Mouse (Mus musculus): ENCODE data around the gene Slc1a7. TPM values are rescaled to one million over a fixed set of nuclear protein-coding genes. Genes with fewer than 3 reads are reported as not detected.

Slc1a7 gene
- polyA plus RNA-seq, 1 experiment from 2014 or later: not detected

DNA sequence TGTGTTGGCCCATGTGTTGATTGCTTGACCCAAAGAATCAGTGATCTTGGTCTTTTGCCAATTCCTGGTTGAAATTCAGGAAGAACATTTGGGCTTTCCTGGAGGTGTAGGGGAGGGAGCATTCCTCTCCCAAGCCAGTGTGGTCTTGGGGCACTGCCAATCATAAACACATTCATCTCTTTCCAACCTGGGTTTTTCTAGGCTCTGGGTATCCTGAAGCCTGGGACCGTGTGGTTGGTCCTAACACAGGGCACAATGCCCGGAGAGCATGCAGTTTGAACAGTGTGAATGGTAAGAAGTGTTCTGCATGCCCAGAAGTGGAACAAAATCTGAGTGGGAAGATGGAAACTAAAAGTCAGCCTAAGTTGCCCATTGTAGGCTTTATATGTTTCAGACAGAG lies 30.0 kb upstream of the Slc1a7 start:
- Histone ChIP-seq H3K27ac (no peak overlapping the region), H3K36me3 (no peaks in the 10 kb centered on the region), H3K4me2 (no peak overlapping the region), H3K4me1 (replicated peaks) (no peaks in the 10 kb centered on the region), H3K4me3 (no peak overlapping the region), H3K9ac (no peak overlapping the region), H3K9me3 (no peaks in the 10 kb centered on the region), H3K27me3 (peaks cover 4% of the 10 kb centered on the region; the same call in 1 of the 2 replicates)
- WGBS: 92% methylated on average over 2 of the region's 2 CpGs
- ATAC-seq (ENCODE audit: low FRiP score): no peak

DNA sequence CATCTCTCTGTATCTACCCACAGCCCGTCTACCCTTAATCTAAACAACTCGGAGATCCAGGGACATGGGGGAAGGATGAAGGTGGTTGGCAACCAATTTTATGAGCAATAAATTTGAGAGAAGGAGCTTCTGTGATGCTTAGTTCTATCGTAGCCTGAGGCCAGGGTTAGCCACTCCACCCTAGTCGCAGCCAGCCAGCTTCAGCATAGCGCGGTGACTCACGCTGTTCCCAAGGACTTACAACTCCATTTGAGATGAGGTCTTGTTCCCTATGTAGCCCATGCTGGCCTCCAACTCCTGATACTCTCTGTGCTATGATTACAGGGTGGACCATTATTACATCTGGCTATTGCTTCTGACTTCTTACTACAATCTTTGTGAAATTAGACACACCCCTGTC lies 25.4 kb upstream of the Slc1a7 start:
- no peak for ATAC-seq (ENCODE audit: low FRiP score)
- Histone ChIP-seq H3K4me1 (replicated peaks) (no peaks in the 10 kb centered on the region), H3K4me3 (no peak overlapping the region), H3K27me3 (peaks cover 4% of the 10 kb centered on the region; the same call in 1 of the 2 replicates), H3K36me3 (no peaks in the 10 kb centered on the region), H3K4me2 (no peak overlapping the region), H3K27ac (no peak overlapping the region), H3K9me3 (no peaks in the 10 kb centered on the region), H3K9ac (no peak overlapping the region)
- WGBS: 97% methylated on average over 7 of the region's 7 CpGs

DNA sequence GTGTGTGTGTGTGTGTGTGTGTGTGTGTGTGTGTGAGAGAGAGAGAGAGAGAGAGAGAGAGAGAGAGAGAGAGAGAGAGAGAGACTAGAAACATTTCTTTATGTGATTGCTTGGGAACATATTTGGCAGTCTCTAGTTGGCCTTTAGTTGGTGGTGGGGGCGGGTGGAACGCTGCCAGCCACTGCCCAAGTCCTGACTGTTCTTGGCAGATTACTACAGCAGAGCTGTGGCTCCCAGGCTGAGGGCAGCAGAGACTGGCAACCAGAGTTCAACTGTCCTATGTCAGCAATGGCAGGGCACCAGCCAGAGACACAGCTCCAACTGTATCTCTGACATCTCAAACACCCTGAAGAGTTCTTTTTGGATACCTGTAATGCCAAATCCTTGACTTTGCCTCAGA lies 24.0 kb upstream of the Slc1a7 start:
- Histone ChIP-seq H3K4me1 (replicated peaks) (no peaks in the 10 kb centered on the region), H3K4me3 (no peak overlapping the region), H3K36me3 (no peaks in the 10 kb centered on the region), H3K27ac (no peak overlapping the region), H3K9ac (no peak overlapping the region), H3K27me3 (peaks cover 4% of the 10 kb centered on the region; the same call in 1 of the 2 replicates), H3K4me2 (no peak overlapping the region), H3K9me3 (no peaks in the 10 kb centered on the region)
- 85% methylated on average over 2 of the region's 2 CpGs for WGBS
- no peak for ATAC-seq (ENCODE audit: low FRiP score)

DNA sequence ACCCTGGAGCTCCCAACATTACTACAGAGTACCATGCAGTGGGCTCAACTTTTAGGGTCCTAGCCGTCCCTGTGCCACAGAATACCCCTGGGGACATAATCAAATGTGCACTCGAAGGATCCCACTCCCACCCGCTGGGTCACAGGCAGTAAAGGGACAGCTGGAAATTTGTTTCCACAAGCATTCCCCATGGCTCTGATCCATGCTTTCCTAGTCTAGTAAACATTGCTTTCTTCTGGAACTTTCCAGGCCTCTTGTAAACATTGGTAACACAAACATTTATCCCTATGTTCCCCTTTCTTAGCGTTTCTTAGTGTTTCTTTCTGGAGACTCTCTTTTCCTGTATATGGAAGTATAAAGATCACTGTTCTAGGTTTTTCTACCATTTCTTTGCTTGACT lies 18.2 kb upstream of the Slc1a7 start:
- Histone ChIP-seq H3K9ac (no peak overlapping the region), H3K9me3 (no peaks in the 10 kb centered on the region), H3K4me2 (no peak overlapping the region), H3K27me3 (no peaks in the 10 kb centered on the region), H3K4me3 (no peak overlapping the region), H3K4me1 (replicated peaks) (0 out of 2 replicates have a peak, but pooled peaks cover 4% of the 10 kb centered on the region), H3K27ac (no peak overlapping the region), H3K36me3 (no peaks in the 10 kb centered on the region)
- WGBS: 83% methylated on average over 4 of the region's 4 CpGs
- ATAC-seq (ENCODE audit: low FRiP score): no peak

DNA sequence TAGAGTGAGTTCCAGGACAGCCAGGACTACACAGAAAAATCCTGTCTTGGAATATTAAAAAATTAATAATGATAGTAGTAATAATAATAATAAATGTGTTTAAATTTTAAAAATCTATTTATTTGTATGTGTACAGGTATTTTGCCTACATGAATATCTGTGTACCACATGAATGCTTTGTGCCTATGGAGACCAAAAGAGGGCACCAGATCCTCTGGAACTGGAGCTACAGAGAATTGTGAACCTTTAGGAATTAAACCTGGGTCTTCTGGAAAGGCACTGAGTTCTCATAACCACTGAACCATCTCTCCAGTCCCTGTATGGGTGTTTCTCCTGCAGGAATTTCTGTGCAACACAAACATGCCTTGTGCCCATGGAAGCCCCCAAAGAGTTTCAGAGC lies 15.3 kb upstream of the Slc1a7 start:
- ATAC-seq (ENCODE audit: low FRiP score): no peak

DNA sequence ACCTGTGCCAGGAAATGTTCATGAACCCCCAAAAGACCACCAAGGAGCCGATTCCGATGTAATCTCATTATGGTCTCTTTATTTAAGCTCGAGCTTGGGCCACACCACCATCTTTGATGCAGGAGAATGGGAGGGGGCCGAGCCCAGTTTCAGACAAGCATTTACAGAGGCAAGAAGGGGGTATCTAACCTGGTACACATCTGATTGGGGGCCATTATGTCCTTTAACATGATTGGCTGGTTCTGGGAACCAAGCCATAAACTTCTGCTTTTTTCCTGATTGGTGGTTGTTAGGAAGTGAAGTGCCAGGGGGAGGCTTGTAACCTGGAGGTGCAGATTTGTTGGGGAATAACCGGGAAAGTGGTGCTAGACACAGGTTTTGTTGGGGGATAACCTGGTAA lies 12.4 kb upstream of the Slc1a7 start:
- H3K4me1 ChIP-seq (replicated peaks): 0 out of 2 replicates have a peak, but pooled peaks cover 4% of the 10 kb centered on the region
- H3K9ac ChIP-seq: no peak overlapping the region
- no peaks in the 10 kb centered on the region for H3K27me3 ChIP-seq
- H3K4me2 ChIP-seq: no peak overlapping the region
- no peak overlapping the region for H3K27ac ChIP-seq
- H3K36me3 ChIP-seq: no peaks in the 10 kb centered on the region
- no peak overlapping the region for H3K4me3 ChIP-seq
- H3K9me3 ChIP-seq: no peaks in the 10 kb centered on the region
- WGBS: 71% methylated on average over 5 of the region's 5 CpGs
- ATAC-seq (ENCODE audit: low FRiP score): no peak

More for the DNA sequence above, 15.3 kb upstream of the Slc1a7 start:
- H3K4me3 ChIP-seq: no peak overlapping the region
- no peak overlapping the region for H3K4me2 ChIP-seq
- no peaks in the 10 kb centered on the region for H3K36me3 ChIP-seq
- H3K9ac ChIP-seq: no peak overlapping the region
- H3K4me1 ChIP-seq (replicated peaks): 0 out of 2 replicates have a peak, but pooled peaks cover 4% of the 10 kb centered on the region
- no peak overlapping the region for H3K27ac ChIP-seq
- no peaks in the 10 kb centered on the region for H3K27me3 ChIP-seq
- H3K9me3 ChIP-seq: no peaks in the 10 kb centered on the region

DNA sequence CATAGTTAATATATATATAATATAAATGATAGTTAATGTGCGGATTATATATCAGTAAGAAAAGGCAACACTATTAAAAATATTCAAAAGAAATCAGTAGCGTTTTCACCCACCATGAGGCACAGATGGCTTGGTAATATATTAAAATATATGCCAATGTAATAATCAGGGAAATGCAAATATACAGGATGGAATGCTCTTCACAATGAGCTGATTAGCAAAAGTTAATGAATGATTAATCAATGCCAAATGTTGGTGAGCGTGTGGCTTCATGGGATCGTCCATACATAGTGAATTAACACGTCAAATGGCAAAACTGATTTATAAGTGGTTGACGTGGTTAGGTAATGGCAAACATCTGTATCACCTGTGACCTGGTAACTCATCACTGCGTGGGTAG lies 9.6 kb upstream of the Slc1a7 start:
- Histone ChIP-seq H3K36me3 (no peaks in the 10 kb centered on the region), H3K4me3 (no peak overlapping the region), H3K27me3 (no peaks in the 10 kb centered on the region), H3K4me2 (no peak overlapping the region), H3K27ac (no peak overlapping the region), H3K9ac (no peak overlapping the region), H3K4me1 (replicated peaks) (peaks cover 17% of the 10 kb centered on the region), H3K9me3 (no peaks in the 10 kb centered on the region)
- ATAC-seq (ENCODE audit: low FRiP score): no peak
- 57% methylated on average over 7 of the region's 7 CpGs for WGBS

DNA sequence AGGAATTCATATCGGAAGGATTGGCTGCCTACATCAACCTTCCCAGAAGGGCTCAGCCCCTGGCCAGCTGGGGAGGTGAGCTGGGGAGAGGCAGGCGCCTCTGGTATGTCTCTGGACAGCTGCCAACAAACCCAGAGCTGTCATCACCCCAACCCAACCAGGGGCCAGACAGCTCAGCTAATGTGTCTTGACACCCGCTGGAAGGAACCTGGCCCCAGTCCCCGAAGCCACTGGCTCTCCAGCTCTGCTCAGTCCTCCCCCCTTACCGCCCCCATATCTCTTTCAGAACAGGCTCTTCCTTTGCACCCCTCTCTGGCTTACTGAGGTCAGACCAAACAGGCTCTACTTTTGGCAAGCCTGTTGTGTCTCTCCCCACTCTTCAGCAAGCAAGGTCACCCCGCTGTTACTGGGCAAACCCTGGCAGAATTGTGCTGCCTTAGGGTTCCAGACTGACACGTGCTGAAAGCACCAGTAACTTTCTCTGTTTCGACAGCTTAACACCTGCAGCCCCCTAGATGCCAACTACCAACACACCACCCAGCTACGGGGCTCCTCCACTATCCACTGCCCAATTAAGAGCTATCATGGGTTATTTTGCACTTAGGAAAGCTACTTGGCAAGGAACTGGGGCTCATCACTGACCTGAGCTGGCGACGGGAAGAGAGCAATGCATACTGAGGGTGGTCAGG lies 5.9 kb upstream of the Slc1a7 start:
- WGBS: 69% methylated on average over 11 of the region's 11 CpGs
- no peak for ATAC-seq (ENCODE audit: low FRiP score)
- H3K9me3 ChIP-seq: no peaks in the 10 kb centered on the region
- no peaks in the 10 kb centered on the region for H3K36me3 ChIP-seq
- no peaks in the 10 kb centered on the region for H3K27me3 ChIP-seq
- no peak overlapping the region for H3K9ac ChIP-seq
- H3K4me1 ChIP-seq (replicated peaks): peaks cover 14% of the 10 kb centered on the region
- no peak overlapping the region for H3K4me3 ChIP-seq
- H3K27ac ChIP-seq: no peak overlapping the region
- no peak overlapping the region for H3K4me2 ChIP-seq

DNA sequence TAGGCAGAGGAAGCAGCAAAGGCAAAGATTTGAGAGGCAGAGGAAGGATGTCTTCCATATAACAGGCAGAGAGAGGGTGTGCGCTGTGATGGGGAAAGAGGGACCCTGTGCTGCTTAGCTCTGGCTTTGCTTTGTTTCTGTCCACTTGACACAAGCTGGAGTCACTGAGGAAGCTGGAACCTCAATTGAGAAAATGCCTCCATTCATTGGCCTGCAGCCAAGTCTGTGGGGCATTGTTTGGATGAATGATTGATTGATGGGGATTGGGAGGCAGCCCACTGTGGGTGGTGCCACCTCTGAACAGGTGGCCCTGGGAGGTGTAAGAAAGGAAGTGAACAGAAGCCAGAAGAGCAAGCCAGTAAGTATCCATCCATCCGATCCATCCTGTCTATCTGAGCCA lies 5.3 kb upstream of the Slc1a7 start:
- no peaks in the 10 kb centered on the region for H3K27me3 ChIP-seq
- WGBS: 81% methylated on average over 2 of the region's 2 CpGs
- H3K4me1 ChIP-seq (replicated peaks): peaks cover 14% of the 10 kb centered on the region
- no peak overlapping the region for H3K9ac ChIP-seq
- no peaks in the 10 kb centered on the region for H3K9me3 ChIP-seq
- ATAC-seq (ENCODE audit: low FRiP score): no peak
- no peak overlapping the region for H3K4me3 ChIP-seq
- no peaks in the 10 kb centered on the region for H3K36me3 ChIP-seq
- no peak overlapping the region for H3K27ac ChIP-seq
- H3K4me2 ChIP-seq: no peak overlapping the region

DNA sequence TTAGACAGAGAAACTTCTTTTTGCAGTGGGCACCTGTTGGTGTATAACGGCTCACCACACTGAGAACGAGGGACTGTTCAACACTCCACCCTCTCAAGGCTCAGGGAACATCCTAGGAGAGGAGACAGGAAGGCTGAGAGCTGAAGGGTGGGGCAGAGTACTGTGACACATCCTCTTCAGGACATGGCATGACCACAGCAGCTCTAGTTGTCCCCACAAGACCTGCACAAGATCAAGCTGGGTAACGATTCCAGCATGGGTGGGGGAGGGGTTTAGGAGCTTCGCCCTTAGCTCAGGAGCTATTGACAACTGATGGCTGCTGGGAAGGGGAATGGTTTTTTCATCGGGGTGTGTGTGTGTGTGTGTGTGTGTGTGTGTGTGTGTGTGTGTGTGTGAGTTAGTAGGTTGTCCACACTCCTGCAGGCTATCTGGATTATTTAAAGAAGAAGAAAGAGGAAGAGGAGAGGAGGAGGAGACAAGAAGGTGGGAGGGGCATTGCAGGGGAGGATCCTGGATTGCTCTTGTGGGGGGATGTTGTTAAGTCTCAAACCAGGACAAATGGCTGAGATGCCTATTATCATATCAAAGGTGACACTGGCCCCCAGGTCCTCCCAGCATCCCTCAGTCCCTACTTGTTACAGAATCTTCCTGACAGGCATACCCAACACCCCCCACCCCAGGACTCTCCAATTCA lies 1.6 kb upstream of the Slc1a7 start:
- H3K36me3 ChIP-seq: no peaks in the 10 kb centered on the region
- peaks cover 14% of the 10 kb centered on the region for H3K4me1 ChIP-seq (replicated peaks)
- no peak overlapping the region for H3K27ac ChIP-seq
- WGBS: 60% methylated on average over 5 of the region's 5 CpGs
- H3K9ac ChIP-seq: no peak overlapping the region
- no peak overlapping the region for H3K4me3 ChIP-seq
- H3K27me3 ChIP-seq: no peaks in the 10 kb centered on the region
- ATAC-seq (ENCODE audit: low FRiP score): no peak
- H3K4me2 ChIP-seq: no peak overlapping the region
- no peaks in the 10 kb centered on the region for H3K9me3 ChIP-seq

DNA sequence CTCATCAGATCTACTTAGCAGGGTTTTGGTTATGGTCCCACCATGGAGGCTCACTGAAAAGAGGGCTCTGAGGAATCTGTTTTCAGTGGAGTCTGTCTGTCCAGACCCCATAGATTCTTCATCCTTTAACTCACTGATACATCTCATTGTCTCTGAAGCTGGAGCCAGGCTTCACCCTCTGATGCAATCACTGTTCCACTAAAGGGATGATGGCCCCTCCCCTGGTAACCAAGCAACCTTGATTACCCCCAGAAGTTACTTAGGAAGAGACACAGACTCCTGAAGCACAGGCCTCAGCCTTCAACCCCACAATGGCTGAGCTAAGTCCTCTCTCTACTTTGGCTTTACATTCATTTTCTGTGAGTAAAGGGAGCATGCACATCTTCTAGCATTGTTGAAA lies 1.6 kb downstream of the Slc1a7 start:
- Histone ChIP-seq H3K36me3 (no peaks in the 10 kb centered on the region), H3K9ac (no peak overlapping the region), H3K27ac (no peak overlapping the region), H3K4me2 (no peak overlapping the region), H3K4me3 (no peak overlapping the region), H3K27me3 (no peaks in the 10 kb centered on the region), H3K4me1 (replicated peaks) (no peaks in the 10 kb centered on the region), H3K9me3 (no peaks in the 10 kb centered on the region)
- no peak for ATAC-seq (ENCODE audit: low FRiP score)

DNA sequence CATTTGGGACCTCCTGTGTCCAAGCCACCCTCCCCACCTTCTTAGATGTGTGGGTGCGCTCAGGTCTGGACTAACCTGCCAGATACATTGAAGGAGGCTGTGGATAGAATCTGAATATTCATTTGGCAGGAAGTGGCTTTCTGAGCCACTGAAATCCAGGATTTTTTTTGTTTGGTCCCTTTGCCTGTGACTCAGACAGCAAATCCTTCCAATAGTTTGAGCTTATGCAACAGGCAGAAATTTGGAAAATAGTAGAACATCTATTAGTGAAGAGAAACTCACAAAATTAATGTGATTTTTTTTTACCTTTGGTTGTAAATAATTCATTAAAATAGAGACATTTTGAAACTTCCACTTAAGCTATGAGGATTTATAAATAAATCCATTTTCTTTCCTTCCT lies 3.0 kb downstream of the Slc1a7 start:
- no peak for ATAC-seq (ENCODE audit: low FRiP score)
- Histone ChIP-seq H3K4me2 (no peak overlapping the region), H3K4me3 (no peak overlapping the region), H3K9me3 (no peaks in the 10 kb centered on the region), H3K9ac (no peak overlapping the region), H3K4me1 (replicated peaks) (no peaks in the 10 kb centered on the region), H3K36me3 (no peaks in the 10 kb centered on the region), H3K27me3 (no peaks in the 10 kb centered on the region), H3K27ac (no peak overlapping the region)
- 97% methylated on average over 1 of the region's 1 CpGs for WGBS

DNA sequence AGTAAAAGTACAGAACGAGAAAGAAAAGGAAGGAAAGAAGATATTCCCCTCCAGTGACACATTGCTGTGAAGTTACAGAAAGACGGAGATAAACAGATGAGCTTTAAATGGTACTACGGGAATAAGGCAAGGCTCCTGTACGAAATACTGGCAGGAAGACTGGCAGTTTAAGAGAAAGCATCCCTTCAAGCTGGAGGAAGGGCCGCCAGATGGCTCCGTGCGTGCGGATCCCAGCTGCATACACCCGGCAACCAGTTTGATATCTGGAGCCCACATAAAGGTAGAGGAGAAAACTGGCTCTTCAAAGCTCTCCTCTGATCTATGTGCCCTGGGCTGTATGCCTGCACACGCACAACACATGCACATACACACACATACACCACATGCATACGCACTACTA lies 6.4 kb downstream of the Slc1a7 start:
- no peak for ATAC-seq (ENCODE audit: low FRiP score)
- 71% methylated on average over 11 of the region's 11 CpGs for WGBS
- Histone ChIP-seq H3K27ac (no peak overlapping the region), H3K4me2 (no peak overlapping the region), H3K4me3 (no peak overlapping the region), H3K9ac (no peak overlapping the region), H3K36me3 (no peaks in the 10 kb centered on the region), H3K4me1 (replicated peaks) (peaks cover 5% of the 10 kb centered on the region; the same call in 1 of the 2 replicates), H3K27me3 (no peaks in the 10 kb centered on the region), H3K9me3 (no peaks in the 10 kb centered on the region)
